Mouse (Mus musculus) CH12.LX (cell line): ENCODE data around the gene Adsl. TPM values are rescaled to one million over a fixed set of nuclear protein-coding genes. Genes with fewer than 3 reads are reported as not detected.
A peak's percentile ranks its signal among the peaks of the same experiment; 100 is the strongest.

Experiments used
- DNase-seq: peaks from one replicate; pipeline ENCODE4 v3.0.0-alpha.2; 2013; ENCODE audit errors: extremely low read depth
- H3K27ac ChIP-seq: 2 replicates; pipeline ENCODE4 v1.5.1; 2012; ENCODE audit warnings: low read depth, mild to moderate bottlenecking, control low read depth, moderate library complexity; ENCODE audit not compliant: insufficient read depth
- H3K27me3 ChIP-seq: replicated peaks from 2 replicates; pipeline ENCODE3; 2012; ENCODE audit warnings: inconsistent platforms
- H3K36me3 ChIP-seq, 2 experiments: replicated peaks in 1 of 2; 2 replicates each; pipeline versions ENCODE3 to v1.6.1; 2012; ENCODE audit warnings: inconsistent platforms in 1 of 2, low read length in 1 of 2, mild to moderate bottlenecking in 1 of 2, mixed read lengths in 1 of 2, moderate library complexity in 1 of 2; ENCODE audit not compliant: control insufficient read depth in 1 of 2, insufficient read depth in 1 of 2
- H3K4me1 ChIP-seq, 2 experiments: 2 replicates each; pipeline ENCODE4 v1.6.1; 2012; ENCODE audit warnings: inconsistent platforms in 1 of 2, moderate library complexity in 1 of 2; ENCODE audit not compliant: insufficient read depth in 2 of 2, control insufficient read depth in 1 of 2
- H3K4me2 ChIP-seq: 2 replicates; pipeline ENCODE4 v1.6.1; 2012; ENCODE audit warnings: low read depth, mild to moderate bottlenecking, control low read depth; ENCODE audit not compliant: poor library complexity, insufficient read depth, severe bottlenecking
- H3K4me3 ChIP-seq, 3 experiments: fragments of 150-350 bp in 1 of 3; sonication (generic) in 1 of 3; replicated peaks in 1 of 3; 2 replicates each; pipeline versions ENCODE3 to v1.5.1; 2011 to 2012; ENCODE audit warnings: low read depth in 2 of 3, low read length in 2 of 3, mild to moderate bottlenecking in 2 of 3, moderate library complexity in 2 of 3, control low read depth in 1 of 3, improper control_type of control experiment in 1 of 3, inconsistent platforms in 1 of 3, mixed read lengths in 1 of 3; ENCODE audit not compliant: poor library complexity in 1 of 3
- H3K79me2 ChIP-seq: replicated peaks from 2 replicates; pipeline ENCODE4 v1.6.1; 2012; ENCODE audit warnings: mild to moderate bottlenecking, moderate library complexity; ENCODE audit not compliant: control insufficient read depth, poor library complexity, insufficient read depth, severe bottlenecking; ENCODE audit errors: extremely low read depth
- H3K9ac ChIP-seq: 2 replicates; pipeline ENCODE4 v1.6.1; 2012; ENCODE audit warnings: low read depth, mild to moderate bottlenecking, control low read depth, moderate library complexity; ENCODE audit not compliant: insufficient read depth
- H3K9me3 ChIP-seq: replicated peaks from 2 replicates; pipeline ENCODE3; 2012; ENCODE audit warnings: low read length, inconsistent platforms, mixed read lengths
- CTCF ChIP-seq, 2 experiments: IDR thresholded peaks in 1 of 2; conservative IDR thresholded peaks in 1 of 2; 2 replicates each; pipeline ENCODE4 v1.5.1; 2011 to 2012; ENCODE audit warnings: low read depth in 2 of 2, low read length in 2 of 2, improper control_type of control experiment in 1 of 2, inconsistent platforms in 1 of 2, mild to moderate bottlenecking in 1 of 2, moderate library complexity in 1 of 2
- HCFC1 ChIP-seq: IDR thresholded peaks from 2 replicates; pipeline ENCODE4 v1.6.1; 2012; ENCODE audit warnings: low read depth, mild to moderate bottlenecking, inconsistent platforms, low read length, improper control_type of control experiment
- JUN ChIP-seq: IDR thresholded peaks from 2 replicates; pipeline ENCODE4 v1.6.1; 2011; ENCODE audit warnings: low read depth, mild to moderate bottlenecking, low read length, improper control_type of control experiment, moderate library complexity; ENCODE audit not compliant: insufficient read depth
- KAT2A ChIP-seq: IDR thresholded peaks from 2 replicates; pipeline ENCODE4 v1.6.1; 2012; ENCODE audit warnings: low read length, improper control_type of control experiment, inconsistent platforms; ENCODE audit not compliant: insufficient replicate concordance
- MAX ChIP-seq: IDR thresholded peaks from 2 replicates; pipeline ENCODE4 v1.6.1; 2011; ENCODE audit warnings: low read length, improper control_type of control experiment
- MAZ ChIP-seq: IDR thresholded peaks from 2 replicates; pipeline ENCODE4 v1.6.1; 2012; ENCODE audit warnings: low read depth, mild to moderate bottlenecking, inconsistent platforms, low read length, improper control_type of control experiment, moderate library complexity
- NRF1 ChIP-seq: IDR thresholded peaks from 2 replicates; pipeline ENCODE4 v1.6.1; 2014; ENCODE audit warnings: low read depth, mild to moderate bottlenecking, inconsistent platforms, low read length, improper control_type of control experiment, moderate library complexity
- POLR2AphosphoS2 ChIP-seq: IDR thresholded peaks from 2 replicates; pipeline ENCODE4 v1.6.1; 2011; ENCODE audit warnings: low read depth, low read length, improper control_type of control experiment
- RCOR1 ChIP-seq: conservative IDR thresholded peaks from 2 replicates; pipeline ENCODE4 v1.6.1; 2012; ENCODE audit warnings: low read depth, mild to moderate bottlenecking, inconsistent platforms, low read length, improper control_type of control experiment
- SIN3A ChIP-seq: IDR thresholded peaks from 2 replicates; pipeline ENCODE4 v1.6.1; 2012; ENCODE audit warnings: low read length, improper control_type of control experiment, inconsistent platforms
- SMC3 ChIP-seq: IDR thresholded peaks from 2 replicates; pipeline ENCODE4 v1.6.1; 2011; ENCODE audit warnings: low read depth, low read length, improper control_type of control experiment
- UBTF ChIP-seq: IDR thresholded peaks from 2 replicates; pipeline ENCODE4 v1.6.1; 2012; ENCODE audit warnings: low read depth, mild to moderate bottlenecking, inconsistent platforms, low read length, improper control_type of control experiment, moderate library complexity
- USF1 ChIP-seq: IDR thresholded peaks from 2 replicates; pipeline ENCODE4 v1.6.1; 2014; ENCODE audit warnings: low read depth, mild to moderate bottlenecking, inconsistent platforms, low read length, improper control_type of control experiment
- ZC3H11A ChIP-seq: IDR thresholded peaks from 2 replicates; pipeline ENCODE4 v1.6.1; 2012; ENCODE audit warnings: low read depth, mild to moderate bottlenecking, inconsistent platforms, low read length, improper control_type of control experiment
- ZKSCAN1 ChIP-seq: IDR thresholded peaks from 2 replicates; pipeline ENCODE4 v1.6.1; 2012; ENCODE audit warnings: low read depth, inconsistent platforms, low read length, improper control_type of control experiment, borderline replicate concordance
- ZMIZ1 ChIP-seq: IDR thresholded peaks from 2 replicates; pipeline ENCODE4 v1.6.1; 2012; ENCODE audit warnings: low read depth, mild to moderate bottlenecking, inconsistent platforms, low read length, improper control_type of control experiment
- dilution Hi-C: fragments of 300-500 bp; cut with MboI; formaldehyde crosslinking; loops from 2 replicates; pipeline ENCODE4 v1.14.3; 2020; ENCODE audit warnings: low sequenced_read_pairs; ENCODE audit not compliant: extremely low pct_unique_long_range_greater_than_20kb, extremely low pct_ligation_motif_present
- in situ Hi-C: fragments of 300-500 bp; cut with MboI; formaldehyde crosslinking; loops from 3 replicates; pipeline ENCODE4 v1.14.3; 2019; ENCODE audit warnings: low sequenced_read_pairs, low pct_ligation_motif_present, low pct_unique_long_range_greater_than_20kb, mixed read lengths
- polyA plus RNA-seq: library from polyadenylated mRNA; unstranded; fragments of >175 nt; gene quantifications from 2 replicates; pipeline ENCODE4 v1.2.1, GENCODE M21; 2012; ENCODE audit warnings: low read depth; ENCODE audit not compliant: insufficient read length
- total RNA-seq, 2 experiments: library from RNA; depleted of rRNA; stranded (reverse); fragments of 300-350 nt in 1 of 2; fragments of >200 nt in 1 of 2; gene quantifications; 2 replicates each; pipeline ENCODE4 v1.2.3; 2012 to 2014

Gene Adsl
- total and polyA plus RNA-seq, 3 experiments = 226 to 356 (median 276) TPM

- no peak overlapping the region for H3K9ac ChIP-seq
- no peak for TF ChIP-seq SMC3
- no peak for TF ChIP-seq KAT2A
- TF ChIP-seq MAZ = no peak
- no peak for TF ChIP-seq POLR2AphosphoS2
- no peak for TF ChIP-seq USF1
- TF ChIP-seq CTCF (conservative IDR thresholded peaks at IDR 0.05 in 1 of 2, IDR thresholded peaks at IDR 0.05 in 1 of 2; ENCODE audit: low read depth in 2 of 2, low read length in 2 of 2) = no peak
- TF ChIP-seq NRF1 = no peak
- no peak for TF ChIP-seq ZKSCAN1
- no peak for TF ChIP-seq JUN
- no peak for TF ChIP-seq SIN3A
- no peak for TF ChIP-seq HCFC1
- TF ChIP-seq MAX = no peak
- no peak for TF ChIP-seq ZMIZ1
- no peak for TF ChIP-seq ZC3H11A
- TF ChIP-seq RCOR1 = no peak
- TF ChIP-seq, all 38 proteins: peak for 0
- dilution Hi-C loops = no loop called here
- H3K27ac ChIP-seq = no peak overlapping the region
- H3K9me3 ChIP-seq = no peaks in the 10 kb centered on the region
- H3K36me3 ChIP-seq = peaks cover 53 to 72% of the 10 kb centered on the region in 2 experiments
- DNase-seq = no peak
- H3K27me3 ChIP-seq = no peaks in the 10 kb centered on the region
- H3K4me2 ChIP-seq = no peak overlapping the region
- no peaks in the 10 kb centered on the region for H3K4me1 ChIP-seq
- no peak overlapping the region for H3K4me3 ChIP-seq
- no peaks in the 10 kb centered on the region for H3K79me2 ChIP-seq
- in situ Hi-C loops = no loop called here
Measured at GRCm38 (mm10) chr15:80912175-80912574, 36.1 kb upstream of the Adsl start.

DNA sequence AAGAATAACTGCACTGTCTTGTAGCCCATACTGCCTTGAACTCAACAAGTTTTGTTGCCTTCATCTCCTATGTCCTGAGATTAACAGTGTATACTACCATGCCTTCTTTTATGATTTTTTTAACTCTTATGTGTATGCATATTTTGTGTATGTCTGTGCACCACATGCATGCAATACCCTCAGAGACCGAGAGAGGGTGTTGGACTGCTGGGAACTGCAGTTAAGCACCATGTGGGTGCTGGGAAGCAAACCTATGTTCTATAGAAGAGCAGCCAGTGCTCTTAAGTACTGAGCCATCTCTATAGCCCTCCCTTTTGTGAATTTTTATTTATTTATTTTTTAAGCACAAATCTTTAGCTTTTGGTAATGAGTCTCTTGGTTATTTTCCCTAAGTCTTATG is 34.5 kb upstream of the Adsl start:
- H3K27me3 ChIP-seq = no peaks in the 10 kb centered on the region
- dilution Hi-C loops (no loop called here), in situ Hi-C loops (no loop called here)
- no peak overlapping the region for H3K27ac ChIP-seq
- 0 out of 4 replicates have a peak, but pooled peaks of 1 of the 2 experiments have one; percentile 3 for TF ChIP-seq CTCF (conservative IDR thresholded peaks at IDR 0.05 in 1 of 2, IDR thresholded peaks at IDR 0.05 in 1 of 2; ENCODE audit: low read depth in 2 of 2, low read length in 2 of 2)
- TF ChIP-seq UBTF = no peak
- TF ChIP-seq, all 38 proteins: peak for 1
- no peak overlapping the region for H3K9ac ChIP-seq
- DNase-seq = no peak
- no peak overlapping the region for H3K4me2 ChIP-seq
- H3K4me3 ChIP-seq = no peak overlapping the region
- H3K9me3 ChIP-seq = no peaks in the 10 kb centered on the region
- H3K36me3 ChIP-seq = peaks cover 59 to 79% of the 10 kb centered on the region in 2 experiments
- H3K4me1 ChIP-seq = no peaks in the 10 kb centered on the region
- H3K79me2 ChIP-seq = no peaks in the 10 kb centered on the region
